Comparison of ENCODE assay signal across 9 mouse cellular contexts in genomic region chr4:124986739-124987710, GRCm38 (mm10). TPM values are rescaled to one million over a fixed set of nuclear protein-coding genes. Genes with fewer than 3 reads are reported as not detected.
DNase-seq lines count a peak whose midpoint lies in the region; ATAC-seq lines count a peak whose summit lies in the region.
"Had no signal": no experiment of that assay in that cellular context is flagged by ENCODE, and none has a peak within 500 bp of the region (broad histone marks: within the 10 kb centered on the region; RNA-seq: fewer than 3 reads in every experiment).

No protein-coding gene starts in this region.

- peak overlapping the region; percentile 41 for H3K9ac ChIP-seq in heart, embryonic 14.5 days (ENCODE audit: low read length)
- peak overlapping the region; percentile 43 for H3K9ac ChIP-seq in hindbrain, embryonic 16.5 days (ENCODE audit: low read depth, low read length)
- no peak overlapping the region for H3K9ac ChIP-seq in midbrain, embryonic 15.5 days

- 5% methylated on average over 41 of the region's 51 CpGs for WGBS in heart, embryonic 14.5 days
- 3% methylated on average over 34 of the region's 51 CpGs for WGBS in hindbrain, embryonic 16.5 days
- WGBS in midbrain, embryonic 15.5 days, result 3% methylated on average over 39 of the region's 51 CpGs

- H3K9me3 ChIP-seq in heart, embryonic 14.5 days (ENCODE audit: control insufficient read depth, low read length), result no peaks in the 10 kb centered on the region
- H3K9me3 ChIP-seq in hindbrain, embryonic 16.5 days (ENCODE audit: control insufficient read depth, low read length), result no peaks in the 10 kb centered on the region
- H3K9me3 ChIP-seq in midbrain, embryonic 15.5 days, result no peaks in the 10 kb centered on the region

- H3K27me3 ChIP-seq in heart, embryonic 14.5 days (ENCODE audit: control insufficient read depth, insufficient read depth, low read length), result peaks cover 93% of the 10 kb centered on the region
- H3K27me3 ChIP-seq in hindbrain, embryonic 16.5 days (replicated peaks; ENCODE audit: control insufficient read depth, insufficient read depth, low read length), result peaks cover 84% of the 10 kb centered on the region
- H3K27me3 ChIP-seq in midbrain, embryonic 15.5 days (replicated peaks), result peaks cover 73% of the 10 kb centered on the region

- ATAC-seq in heart, embryonic 14.5 days (ENCODE audit: insufficient number of reproducible peaks, insufficient read depth, low FRiP score, low read depth), result no peak
- no peak for ATAC-seq in hindbrain, embryonic 16.5 days
- peak; percentile 34 for ATAC-seq in midbrain, embryonic 15.5 days (replicated peaks)
- no peak for ATAC-seq in CD4-positive, CD25-positive, alpha-beta regulatory T cell, adult 4 months

- DNase-seq in heart, adult 18-20 months, result no peak
- DNase-seq in spleen, postnatal 36 days (ENCODE audit: low spot score in 2 of 2), result no peak
- no peak for DNase-seq in adrenal gland, postnatal 25 days
- DNase-seq: cerebellum, adult 11-12 months had no signal

- no peak overlapping the region for H3K27ac ChIP-seq in heart, embryonic 14.5 days (replicated peaks in 1 of 2; ENCODE audit: control insufficient read depth in 1 of 2, insufficient read depth in 1 of 2, low read depth in 2 of 2, low read length in 2 of 2)
- H3K27ac ChIP-seq in brown adipose tissue, adult 24 weeks (replicated peaks; ENCODE audit: low read depth, low read length), result no peak overlapping the region
- H3K27ac ChIP-seq in hindbrain, embryonic 16.5 days (ENCODE audit: low read depth, low read length), result no peak overlapping the region
- no peak overlapping the region for H3K27ac ChIP-seq in midbrain, embryonic 15.5 days

- H3K4me2 ChIP-seq in heart, embryonic 14.5 days (ENCODE audit: low read length), result peak overlapping the region; percentile 62
- peak overlapping the region; percentile 56 for H3K4me2 ChIP-seq in hindbrain, embryonic 16.5 days (ENCODE audit: low read length)
- H3K4me2 ChIP-seq in midbrain, embryonic 15.5 days, result peak overlapping the region; percentile 46

- peaks cover 4 to 11% of the 10 kb centered on the region in 2 experiments; a peak in 3 of 4 replicates for H3K4me1 ChIP-seq in heart, embryonic 14.5 days (ENCODE audit: control insufficient read depth in 2 of 2, insufficient read depth in 2 of 2, low read length in 2 of 2)
- H3K4me1 ChIP-seq in brown adipose tissue, adult 24 weeks (ENCODE audit: control insufficient read depth, insufficient read depth, insufficient read length, low read length), result peaks cover 3% of the 10 kb centered on the region; the same call in 1 of the 2 replicates
- peaks cover 17% of the 10 kb centered on the region for H3K4me1 ChIP-seq in hindbrain, embryonic 16.5 days (ENCODE audit: control insufficient read depth, insufficient read depth, low read depth, low read length)
- H3K4me1 ChIP-seq in midbrain, embryonic 15.5 days, result peaks cover 36% of the 10 kb centered on the region

- H3K4me3 ChIP-seq in heart, embryonic 14.5 days (ENCODE audit: control insufficient read depth in 1 of 2, insufficient read depth in 1 of 2, low read depth in 1 of 2, low read length in 2 of 2), result peak overlapping the region; percentile 34 to 42
- peak overlapping the region; percentile 40 for H3K4me3 ChIP-seq in brown adipose tissue, adult 24 weeks (ENCODE audit: insufficient read depth, low read depth, low read length)
- H3K4me3 ChIP-seq in hindbrain, embryonic 16.5 days (ENCODE audit: low read length), result peak overlapping the region; percentile 37
- H3K4me3 ChIP-seq in midbrain, embryonic 15.5 days, result peak overlapping the region; percentile 36

- H3K36me3 ChIP-seq in heart, embryonic 14.5 days (ENCODE audit: control insufficient read depth, insufficient read depth, low read length), result no peaks in the 10 kb centered on the region
- H3K36me3 ChIP-seq in hindbrain, embryonic 16.5 days (ENCODE audit: control insufficient read depth, insufficient read depth, low read length), result no peaks in the 10 kb centered on the region
- H3K36me3 ChIP-seq in midbrain, embryonic 15.5 days (replicated peaks), result no peaks in the 10 kb centered on the region

RNA-seq across cellular contexts. Expression of gene Rspo1, which starts 0.8 kb away (rescaled TPM):
- 8.3 and 9.5 TPM in 2 replicates for polyA plus RNA-seq in heart, embryonic 14.5 days (2014; fragmentation: Nextera tagmentation; extraction: Ambion mirVana)
- total RNA-seq in heart, adult 18-20 months (2021), result 1 to 10 TPM; 3.1 to 4.3 TPM
- not detected in 2 replicates for polyA plus RNA-seq in brown adipose tissue, adult 24 weeks (2012; ENCODE audit: insufficient read depth, insufficient read length, missing spikeins)
- 1.8 and 2.4 TPM in 2 replicates for polyA plus RNA-seq in hindbrain, embryonic 16.5 days (2015; fragmentation: Nextera tagmentation; extraction: Ambion mirVana)
- 2.4 and 3.7 TPM in 2 replicates for polyA plus RNA-seq in midbrain, embryonic 15.5 days (2015; fragmentation: Nextera tagmentation; extraction: Ambion mirVana)
- not detected for polyA plus RNA-seq in CD4-positive, CD25-positive, alpha-beta regulatory T cell, adult 4 months (2017; shearing (Covaris generic))
- 2.3 and 3.3 TPM in 2 replicates for total RNA-seq in adrenal gland, postnatal 25 days (2021)

RNA-seq across cellular contexts. Expression of gene Gnl2, which starts 29.4 kb away (rescaled TPM):
- 53.2 and 58.5 TPM in 2 replicates for polyA plus RNA-seq in heart, embryonic 14.5 days (2014; fragmentation: Nextera tagmentation; extraction: Ambion mirVana)
- total RNA-seq in heart, adult 18-20 months (2021), result 10 to 100 TPM; 28.6 to 29.2 TPM
- 25.0 and 26.6 TPM in 2 replicates for polyA plus RNA-seq in brown adipose tissue, adult 24 weeks (2012; ENCODE audit: insufficient read depth, insufficient read length, missing spikeins)
- 85.7 and 88.9 TPM in 2 replicates for polyA plus RNA-seq in hindbrain, embryonic 16.5 days (2015; fragmentation: Nextera tagmentation; extraction: Ambion mirVana)
- polyA plus RNA-seq in midbrain, embryonic 15.5 days (2015; fragmentation: Nextera tagmentation; extraction: Ambion mirVana), result 96.9 and 104 TPM in 2 replicates
- polyA plus RNA-seq in CD4-positive, CD25-positive, alpha-beta regulatory T cell, adult 4 months (2017; shearing (Covaris generic)), result 10 to 100 TPM; 72.3 to 96.7 TPM
- total RNA-seq in adrenal gland, postnatal 25 days (2021), result 52.7 and 56.7 TPM in 2 replicates

RNA-seq across cellular contexts. Expression of gene Cdca8, which starts 47.9 kb away (rescaled TPM):
- 95.1 and 98.7 TPM in 2 replicates for polyA plus RNA-seq in heart, embryonic 14.5 days (2014; fragmentation: Nextera tagmentation; extraction: Ambion mirVana)
- total RNA-seq in heart, adult 18-20 months (2021), result under 1 TPM; 0.41 to 0.57 TPM
- not detected in 2 replicates for polyA plus RNA-seq in brown adipose tissue, adult 24 weeks (2012; ENCODE audit: insufficient read depth, insufficient read length, missing spikeins)
- polyA plus RNA-seq in hindbrain, embryonic 16.5 days (2015; fragmentation: Nextera tagmentation; extraction: Ambion mirVana), result 32.2 and 37.2 TPM in 2 replicates
- polyA plus RNA-seq in midbrain, embryonic 15.5 days (2015; fragmentation: Nextera tagmentation; extraction: Ambion mirVana), result 24.8 and 30.6 TPM in 2 replicates
- polyA plus RNA-seq in CD4-positive, CD25-positive, alpha-beta regulatory T cell, adult 4 months (2017; shearing (Covaris generic)), result 10 to 100 TPM; 12.6 to 31.4 TPM
- 8.4 and 15.2 TPM in 2 replicates for total RNA-seq in adrenal gland, postnatal 25 days (2021)

RNA-seq across cellular contexts. Expression of gene 9930104L06Rik, which starts 50.2 kb away (rescaled TPM):
- 3.2 and 4.3 TPM in 2 replicates for polyA plus RNA-seq in heart, embryonic 14.5 days (2014; fragmentation: Nextera tagmentation; extraction: Ambion mirVana)
- 10 to 100 TPM in 1 of 2 experiments, 1 to 10 TPM in 1; 7.8 to 10.9 TPM for total RNA-seq in heart, adult 18-20 months (2021)
- polyA plus RNA-seq in brown adipose tissue, adult 24 weeks (2012; ENCODE audit: insufficient read depth, insufficient read length, missing spikeins), result 3.9 and 7.2 TPM in 2 replicates
- 13.2 and 16.5 TPM in 2 replicates for polyA plus RNA-seq in hindbrain, embryonic 16.5 days (2015; fragmentation: Nextera tagmentation; extraction: Ambion mirVana)
- 14.3 and 16.9 TPM in 2 replicates for polyA plus RNA-seq in midbrain, embryonic 15.5 days (2015; fragmentation: Nextera tagmentation; extraction: Ambion mirVana)
- 10 to 100 TPM; 13.0 to 24.8 TPM for polyA plus RNA-seq in CD4-positive, CD25-positive, alpha-beta regulatory T cell, adult 4 months (2017; shearing (Covaris generic))
- 17.5 and 18.0 TPM in 2 replicates for total RNA-seq in adrenal gland, postnatal 25 days (2021)

Comparison
In these comparisons a context has a peak if more than half of its experiments do, and no peak if none do; other contexts are left out.
1. RNA of gene Cdca8, which starts 47.9 kb away (polyA plus RNA-seq): 95.1 to 98.7 TPM in heart, embryonic 14.5 days, 32.2 to 37.2 TPM in hindbrain, embryonic 16.5 days, 12.6 to 31.4 TPM in CD4-positive, CD25-positive, alpha-beta regulatory T cell, adult 4 months and 24.8 to 30.6 TPM in midbrain, embryonic 15.5 days; not detected in brown adipose tissue, adult 24 weeks; every median in the first group is over 10 times any median in the second.
2. Peak in every context shown above with its lines, with median percentiles within 50 percentile points of each other: H3K4me2 ChIP-seq and H3K4me3 ChIP-seq.